Mouse (Mus musculus): ENCODE results near the gene Lcn8. TPM values are rescaled to one million over a fixed set of nuclear protein-coding genes. Genes with fewer than 3 reads are reported as not detected.

The Lcn8 gene
- polyA plus RNA-seq, 1 experiment from 2014 or later, result not detected

- Histone ChIP-seq H3K27me3 (no peaks in the 10 kb centered on the region), H3K9me3 (replicated peaks) (no peaks in the 10 kb centered on the region), H3K9ac (no peak overlapping the region), H3K4me2 (no peak overlapping the region), H3K4me3 (no peak overlapping the region), H3K27ac (no peak overlapping the region), H3K4me1 (replicated peaks) (no peaks in the 10 kb centered on the region), H3K36me3 (no peaks in the 10 kb centered on the region)
- 73% methylated on average over 3 of the region's 3 CpGs for WGBS
- no peak for ATAC-seq (replicated peaks; ENCODE audit: insufficient number of reproducible peaks, insufficient read depth, low FRiP score, low read depth)
Measured at GRCm38 (mm10) chr2:25633616-25634015, 19.3 kb upstream of the Lcn8 start.

DNA sequence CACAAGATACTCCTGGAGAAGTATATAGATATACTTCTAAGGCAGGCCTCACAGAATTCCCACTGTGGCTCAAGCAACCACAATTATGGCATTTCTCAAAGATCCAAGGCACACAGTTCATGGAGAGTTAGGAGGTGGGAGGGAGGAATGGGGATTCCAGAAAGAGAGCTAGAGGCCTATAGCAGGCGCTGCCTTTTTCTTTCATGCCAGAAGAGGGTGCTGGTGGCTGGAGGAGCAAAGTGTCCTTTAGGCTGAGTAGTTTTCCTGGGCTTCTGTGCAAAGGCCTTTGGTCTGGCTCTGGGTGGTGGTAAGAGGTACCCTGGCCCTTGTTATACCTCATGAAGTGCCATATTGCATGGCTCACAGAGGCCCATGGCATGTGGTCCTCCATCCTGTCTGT is 18.9 kb upstream of the Lcn8 start:
- Histone ChIP-seq H3K4me1 (replicated peaks) (no peaks in the 10 kb centered on the region), H3K4me2 (no peak overlapping the region), H3K9ac (no peak overlapping the region), H3K4me3 (no peak overlapping the region), H3K36me3 (no peaks in the 10 kb centered on the region), H3K27me3 (no peaks in the 10 kb centered on the region), H3K27ac (no peak overlapping the region), H3K9me3 (replicated peaks) (no peaks in the 10 kb centered on the region)
- no peak for ATAC-seq (replicated peaks; ENCODE audit: insufficient number of reproducible peaks, insufficient read depth, low FRiP score, low read depth)
- 77% methylated on average over 1 of the region's 1 CpGs for WGBS

DNA sequence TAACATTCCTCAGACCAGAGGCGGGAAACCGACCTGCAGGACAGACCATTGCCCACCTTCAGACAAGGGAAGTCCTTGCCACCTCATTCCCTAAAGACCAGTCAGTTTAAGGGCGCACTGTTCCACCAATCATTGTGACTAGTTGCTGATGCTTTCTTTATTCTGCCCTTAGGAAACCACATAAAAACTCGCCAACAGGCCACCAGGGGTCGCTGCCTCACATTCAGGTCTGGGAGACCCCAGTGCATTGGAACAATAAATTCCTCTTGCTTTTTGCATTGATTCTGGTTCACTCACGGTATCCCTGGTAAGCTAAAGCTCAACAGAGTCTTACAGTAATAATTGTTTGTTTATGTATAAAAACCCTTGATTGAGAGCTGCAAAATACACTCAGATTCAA is 13.0 kb upstream of the Lcn8 start:
- no peak overlapping the region for H3K4me3 ChIP-seq
- H3K4me2 ChIP-seq, result no peak overlapping the region
- H3K27me3 ChIP-seq, result no peaks in the 10 kb centered on the region
- WGBS, result 14% methylated on average over 6 of the region's 6 CpGs
- no peak overlapping the region for H3K27ac ChIP-seq
- H3K9me3 ChIP-seq (replicated peaks), result no peaks in the 10 kb centered on the region
- no peaks in the 10 kb centered on the region for H3K4me1 ChIP-seq (replicated peaks)
- H3K9ac ChIP-seq, result no peak overlapping the region
- no peaks in the 10 kb centered on the region for H3K36me3 ChIP-seq
- ATAC-seq (replicated peaks; ENCODE audit: insufficient number of reproducible peaks, insufficient read depth, low FRiP score, low read depth), result no peak

- WGBS, result 42% methylated on average over 1 of the region's 1 CpGs
- H3K9me3 ChIP-seq (replicated peaks), result no peaks in the 10 kb centered on the region
- no peak overlapping the region for H3K4me3 ChIP-seq
- no peak for ATAC-seq (replicated peaks; ENCODE audit: insufficient number of reproducible peaks, insufficient read depth, low FRiP score, low read depth)
- no peaks in the 10 kb centered on the region for H3K36me3 ChIP-seq
- H3K27me3 ChIP-seq, result 0 out of 2 replicates have a peak, but pooled peaks cover 18% of the 10 kb centered on the region
- H3K4me2 ChIP-seq, result no peak overlapping the region
- H3K27ac ChIP-seq, result no peak overlapping the region
- no peaks in the 10 kb centered on the region for H3K4me1 ChIP-seq (replicated peaks)
- H3K9ac ChIP-seq, result no peak overlapping the region
Measured at GRCm38 (mm10) chr2:25654502-25654901, 1.6 kb downstream of the Lcn8 start.

- Histone ChIP-seq H3K4me3 (no peak overlapping the region), H3K9ac (no peak overlapping the region), H3K4me2 (no peak overlapping the region), H3K9me3 (replicated peaks) (no peaks in the 10 kb centered on the region), H3K27ac (no peak overlapping the region), H3K4me1 (replicated peaks) (no peaks in the 10 kb centered on the region), H3K27me3 (0 out of 2 replicates have a peak, but pooled peaks cover 18% of the 10 kb centered on the region), H3K36me3 (no peaks in the 10 kb centered on the region)
- ATAC-seq (replicated peaks; ENCODE audit: insufficient number of reproducible peaks, insufficient read depth, low FRiP score, low read depth), result no peak
- WGBS, result 72% methylated on average over 4 of the region's 4 CpGs
Measured at GRCm38 (mm10) chr2:25656691-25657090, 3.8 kb downstream of the Lcn8 start.

DNA sequence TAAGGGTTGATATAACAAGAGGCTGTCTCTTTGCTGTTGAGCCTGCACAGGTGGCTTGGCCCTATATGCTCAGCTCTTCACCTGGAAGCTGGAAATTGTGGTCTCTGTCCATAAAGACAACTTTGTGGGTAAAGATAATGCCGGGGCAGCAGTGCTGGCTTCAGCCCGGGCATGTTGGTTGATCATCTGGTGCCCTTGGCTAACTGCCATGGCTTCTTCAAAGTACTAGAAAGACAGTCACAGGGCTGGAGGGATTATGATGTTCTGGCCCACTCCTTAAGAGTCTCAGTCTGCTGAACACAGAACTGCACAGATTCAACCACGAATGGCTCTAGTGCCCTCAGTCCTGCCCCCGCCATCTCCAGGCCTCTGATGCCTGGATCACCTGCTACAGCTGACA is 4.3 kb downstream of the Lcn8 start:
- 0 out of 2 replicates have a peak, but pooled peaks cover 18% of the 10 kb centered on the region for H3K27me3 ChIP-seq
- H3K4me2 ChIP-seq, result no peak overlapping the region
- no peaks in the 10 kb centered on the region for H3K9me3 ChIP-seq (replicated peaks)
- no peak overlapping the region for H3K4me3 ChIP-seq
- 67% methylated on average over 4 of the region's 4 CpGs for WGBS
- H3K4me1 ChIP-seq (replicated peaks), result no peaks in the 10 kb centered on the region
- no peak overlapping the region for H3K9ac ChIP-seq
- H3K36me3 ChIP-seq, result no peaks in the 10 kb centered on the region
- H3K27ac ChIP-seq, result no peak overlapping the region
- ATAC-seq (replicated peaks; ENCODE audit: insufficient number of reproducible peaks, insufficient read depth, low FRiP score, low read depth), result no peak

GRCm38 (mm10) chr2:25657652-25658051 is 4.7 kb downstream of the Lcn8 start, which contains the start of gene Lcn5:
Gene Lcn5 (plus strand): TSS chr2:25657952.
- Histone ChIP-seq H3K27ac (no peak within 1 kb of the TSS), H3K4me3 (no peak within 1 kb of the TSS), H3K4me1 (replicated peaks) (no peaks in the 10 kb centered on the region), H3K4me2 (no peak within 1 kb of the TSS), H3K27me3 (0 out of 2 replicates have a peak, but pooled peaks cover 18% of the 10 kb centered on the region), H3K9me3 (replicated peaks) (no peaks in the 10 kb centered on the region), H3K9ac (no peak within 1 kb of the TSS), H3K36me3 (no peaks in the 10 kb centered on the region)
- ATAC-seq (replicated peaks; ENCODE audit: insufficient number of reproducible peaks, insufficient read depth, low FRiP score, low read depth), result no peak

DNA sequence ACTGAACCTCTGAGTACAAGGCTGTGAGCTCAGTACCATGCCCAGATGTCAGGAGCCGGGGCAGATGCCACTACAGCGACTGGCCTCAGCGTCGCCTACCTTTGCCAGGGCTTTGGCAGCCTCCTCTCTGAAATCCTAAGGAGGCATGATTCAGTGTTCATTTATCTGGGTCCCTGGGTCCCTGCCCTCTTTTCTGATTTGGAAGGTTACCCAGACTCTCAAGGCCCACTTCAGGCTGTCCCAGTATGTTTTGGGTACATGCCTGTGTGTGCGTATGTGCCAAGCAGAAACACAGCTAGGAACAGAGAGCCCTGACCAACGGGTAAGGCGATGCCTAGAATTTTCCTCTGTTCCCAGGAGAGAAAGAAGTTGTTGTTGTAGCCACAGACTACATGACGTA is 7.4 kb downstream of the Lcn8 start:
- H3K9me3 ChIP-seq (replicated peaks), result no peaks in the 10 kb centered on the region
- WGBS, result 83% methylated on average over 8 of the region's 8 CpGs
- H3K4me2 ChIP-seq, result no peak overlapping the region
- H3K9ac ChIP-seq, result no peak overlapping the region
- H3K4me1 ChIP-seq (replicated peaks), result no peaks in the 10 kb centered on the region
- H3K27ac ChIP-seq, result no peak overlapping the region
- no peak for ATAC-seq (replicated peaks; ENCODE audit: insufficient number of reproducible peaks, insufficient read depth, low FRiP score, low read depth)
- peaks cover 8% of the 10 kb centered on the region; the same call in 1 of the 2 replicates for H3K27me3 ChIP-seq
- H3K4me3 ChIP-seq, result no peak overlapping the region
- H3K36me3 ChIP-seq, result no peaks in the 10 kb centered on the region

DNA sequence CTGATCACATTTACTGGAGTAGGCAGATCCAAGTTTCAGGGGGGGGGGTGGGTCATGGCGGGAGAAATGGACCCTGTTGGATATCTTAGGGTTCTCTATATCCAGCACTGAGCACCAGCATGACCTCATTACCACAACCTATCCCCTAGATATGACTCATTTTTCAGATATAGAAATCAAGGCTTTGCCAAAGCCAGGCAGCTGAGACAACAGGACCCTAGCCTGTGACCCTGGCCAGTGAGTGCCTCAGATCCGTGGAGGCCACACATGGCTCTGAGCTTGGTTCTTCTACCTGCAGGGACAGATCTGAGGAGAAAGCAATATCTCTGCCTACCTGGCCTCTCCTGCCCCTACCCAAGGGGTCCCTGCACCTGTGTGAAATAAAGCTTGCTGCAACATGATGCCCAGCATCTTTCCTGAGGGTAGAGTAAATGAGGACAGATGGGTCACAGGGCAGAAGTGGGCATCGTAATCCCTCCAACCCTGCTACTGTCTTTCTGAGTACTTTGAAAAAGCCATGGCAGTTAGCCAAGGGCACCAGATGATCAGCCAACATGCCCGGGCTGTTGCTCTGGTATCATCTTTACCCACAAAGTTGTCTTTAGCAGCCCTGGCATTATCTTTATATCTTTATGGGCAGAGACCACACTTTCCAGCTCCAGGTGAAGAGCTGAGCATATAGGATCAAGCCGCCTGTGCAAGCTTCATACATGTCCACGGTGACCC is 8.5 kb downstream of the Lcn8 start:
- no peaks in the 10 kb centered on the region for H3K9me3 ChIP-seq (replicated peaks)
- WGBS, result 76% methylated on average over 6 of the region's 6 CpGs
- H3K4me2 ChIP-seq, result no peak overlapping the region
- no peak overlapping the region for H3K27ac ChIP-seq
- H3K4me1 ChIP-seq (replicated peaks), result no peaks in the 10 kb centered on the region
- H3K27me3 ChIP-seq, result peaks cover 3% of the 10 kb centered on the region; the same call in 1 of the 2 replicates
- H3K36me3 ChIP-seq, result no peaks in the 10 kb centered on the region
- no peak for ATAC-seq (replicated peaks; ENCODE audit: insufficient number of reproducible peaks, insufficient read depth, low FRiP score, low read depth)
- H3K4me3 ChIP-seq, result no peak overlapping the region
- H3K9ac ChIP-seq, result no peak overlapping the region

DNA sequence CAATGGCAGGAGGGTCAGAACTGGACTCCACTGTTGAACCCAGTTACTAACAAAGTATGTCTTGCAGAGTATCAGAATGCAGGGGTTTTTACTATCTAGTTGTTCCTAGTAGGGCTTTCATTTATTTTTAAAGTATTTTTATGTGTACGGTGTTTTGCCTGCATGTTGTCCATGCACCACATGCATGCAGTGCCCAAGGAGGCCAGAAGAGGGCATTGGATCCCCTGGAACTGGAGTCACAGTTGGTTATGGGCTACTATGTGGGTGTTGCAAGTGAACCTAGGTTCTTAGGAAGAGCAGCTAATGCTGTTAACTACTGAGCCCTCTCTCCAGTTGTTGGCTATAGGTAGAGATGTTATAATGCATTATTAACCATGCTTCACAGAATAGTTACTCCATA is 10.6 kb downstream of the Lcn8 start:
- no peaks in the 10 kb centered on the region for H3K9me3 ChIP-seq (replicated peaks)

DNA sequence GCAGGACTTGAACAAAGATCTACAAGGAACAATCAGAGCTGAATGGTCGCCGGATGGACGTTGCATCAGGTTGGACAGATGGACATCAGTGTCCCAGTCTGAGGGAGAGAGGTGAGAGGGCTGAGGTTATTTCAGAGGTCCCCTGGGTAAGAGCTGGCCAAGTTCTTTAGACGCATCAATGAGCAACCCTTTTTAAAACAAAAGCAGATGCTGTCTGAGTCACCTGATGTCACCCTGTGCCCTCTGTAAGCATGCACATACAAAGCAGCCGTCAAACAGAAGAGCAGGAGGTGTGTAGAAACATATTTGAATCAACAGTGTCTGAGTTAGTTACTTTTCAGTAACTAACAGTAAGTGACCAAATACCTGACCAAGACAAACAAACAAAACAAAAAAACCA is 11.2 kb downstream of the Lcn8 start:
- H3K27me3 ChIP-seq, result peaks cover 3% of the 10 kb centered on the region; the same call in 1 of the 2 replicates
- no peaks in the 10 kb centered on the region for H3K9me3 ChIP-seq (replicated peaks)
- no peak for ATAC-seq (replicated peaks; ENCODE audit: insufficient number of reproducible peaks, insufficient read depth, low FRiP score, low read depth)
- no peak overlapping the region for H3K4me2 ChIP-seq
- no peak overlapping the region for H3K9ac ChIP-seq
- no peaks in the 10 kb centered on the region for H3K4me1 ChIP-seq (replicated peaks)
- no peak overlapping the region for H3K4me3 ChIP-seq
- WGBS, result 82% methylated on average over 5 of the region's 5 CpGs
- H3K36me3 ChIP-seq, result no peaks in the 10 kb centered on the region
- no peak overlapping the region for H3K27ac ChIP-seq

More for the DNA sequence above, 10.6 kb downstream of the Lcn8 start:
- Histone ChIP-seq H3K4me3 (no peak overlapping the region), H3K4me1 (replicated peaks) (no peaks in the 10 kb centered on the region), H3K4me2 (no peak overlapping the region), H3K9ac (no peak overlapping the region), H3K27ac (no peak overlapping the region), H3K36me3 (no peaks in the 10 kb centered on the region), H3K27me3 (peaks cover 3% of the 10 kb centered on the region; the same call in 1 of the 2 replicates)
- WGBS, result 48% methylated on average over 1 of the region's 1 CpGs
- no peak for ATAC-seq (replicated peaks; ENCODE audit: insufficient number of reproducible peaks, insufficient read depth, low FRiP score, low read depth)

DNA sequence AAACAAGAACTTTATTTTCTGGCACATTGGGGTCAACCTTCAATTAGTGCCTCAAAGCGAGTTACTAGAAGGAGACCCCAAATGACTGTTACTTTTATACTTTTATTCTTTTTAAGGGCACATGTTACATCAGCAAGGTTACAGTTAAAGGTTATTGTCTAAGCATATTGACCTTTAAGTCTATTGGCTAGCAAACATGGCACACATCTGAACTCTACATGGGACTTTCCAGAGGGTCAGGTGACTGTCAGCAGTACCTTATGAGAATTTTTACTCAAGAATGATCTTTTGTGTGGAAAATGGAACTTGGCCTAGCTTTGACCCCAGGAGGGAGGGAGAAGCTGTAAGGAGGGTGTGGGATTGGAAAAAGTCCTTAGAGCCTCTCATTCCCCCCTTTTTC is 13.6 kb downstream of the Lcn8 start:
- no peak for ATAC-seq (replicated peaks; ENCODE audit: insufficient number of reproducible peaks, insufficient read depth, low FRiP score, low read depth)
- 53% methylated on average over 1 of the region's 1 CpGs for WGBS
- H3K9me3 ChIP-seq (replicated peaks), result no peaks in the 10 kb centered on the region
- no peak overlapping the region for H3K4me2 ChIP-seq
- no peak overlapping the region for H3K27ac ChIP-seq
- H3K27me3 ChIP-seq, result peaks cover 3% of the 10 kb centered on the region; the same call in 1 of the 2 replicates
- no peak overlapping the region for H3K9ac ChIP-seq
- H3K4me3 ChIP-seq, result no peak overlapping the region
- H3K4me1 ChIP-seq (replicated peaks), result no peaks in the 10 kb centered on the region
- no peaks in the 10 kb centered on the region for H3K36me3 ChIP-seq
